Mouse (Mus musculus) liver, adult 2 months (tissue): ENCODE measurements around the gene Eif3l.

Experiments used
- CTCF ChIP-seq: fragments of 200-500 bp; IDR thresholded peaks from 2 replicates; pipeline ENCODE4 v1.5.1; 2011; ENCODE audit warnings: low read depth, low read length, control low read depth
- POLR2A ChIP-seq: fragments of 200-500 bp; IDR thresholded peaks from 2 replicates; pipeline ENCODE4 v1.6.1; 2011; ENCODE audit warnings: low read length, control low read depth; ENCODE audit not compliant: insufficient read depth; ENCODE audit errors: extremely low read depth

GRCm38 (mm10) chr15:79095483-79095882 lies 20.5 kb downstream of the Eif3l start:
- no peak for TF ChIP-seq CTCF
- no peak for TF ChIP-seq POLR2A
